Mouse (Mus musculus): ENCODE results near the gene Nmrk2. TPM values are rescaled to one million over a fixed set of nuclear protein-coding genes. Genes with fewer than 3 reads are reported as not detected.

The Nmrk2 gene
- polyA plus RNA-seq, 1 experiment from 2014 or later: not detected

Other genes starting within 250 kb of the Nmrk2 start
- 0.88 to 1.1 TPM (median 0.93 TPM) in 3 replicates for gene Gng7, start 187.1 kb downstream of the Nmrk2 start, polyA plus RNA-seq (2018)
- gene Diras1, start 176.4 kb downstream of the Nmrk2 start, polyA plus RNA-seq (2018): not detected in 3 replicates
- 6.1 to 14.7 TPM (median 14.6 TPM) in 3 replicates for gene Slc39a3, start 164.6 kb downstream of the Nmrk2 start, polyA plus RNA-seq (2018)
- gene Sgta, start 141.9 kb downstream of the Nmrk2 start, polyA plus RNA-seq (2018): 65.8 to 82.0 TPM (median 68.8 TPM) in 3 replicates
- gene Thop1, start 132.0 kb downstream of the Nmrk2 start, polyA plus RNA-seq (2018): 7.4 to 19.1 TPM (median 9.9 TPM) in 3 replicates
- gene Creb3l3, start 103.2 kb downstream of the Nmrk2 start, polyA plus RNA-seq (2018): 0.75 to 1.1 TPM (median 0.85 TPM) in 3 replicates
- 31.4 to 102 TPM (median 93.5 TPM) in 3 replicates for gene Map2k2, start 96.1 kb downstream of the Nmrk2 start, polyA plus RNA-seq (2018)
- 48.1 to 55.4 TPM (median 52.8 TPM) in 3 replicates for gene Zbtb7a, start 66.8 kb downstream of the Nmrk2 start, polyA plus RNA-seq (2018)
- gene Pias4, start 34.1 kb downstream of the Nmrk2 start, polyA plus RNA-seq (2018): 19.6 to 22.5 TPM (median 21.5 TPM) in 3 replicates
- 749 to 1,081 TPM (median 1,012 TPM) in 3 replicates for gene Eef2, start 25.4 kb downstream of the Nmrk2 start, polyA plus RNA-seq (2018)
- 41.2 to 57.0 TPM (median 43.5 TPM) in 3 replicates for gene Dapk3, start 19.0 kb downstream of the Nmrk2 start, polyA plus RNA-seq (2018)
- gene 4930442H23Rik, start 18.2 kb downstream of the Nmrk2 start, polyA plus RNA-seq (2018): not detected in 3 replicates
- gene Atcay, start 28.8 kb upstream of the Nmrk2 start, polyA plus RNA-seq (2018): not detected in 3 replicates
- gene Zfr2, start 31.1 kb upstream of the Nmrk2 start, polyA plus RNA-seq (2018): 0.26 to 0.61 TPM (median 0.53 TPM) in 3 replicates
- gene Matk, start 50.9 kb upstream of the Nmrk2 start, polyA plus RNA-seq (2018): 5.3 to 5.7 TPM (median 5.5 TPM) in 3 replicates
- gene Mrpl54, start 64.9 kb upstream of the Nmrk2 start, polyA plus RNA-seq (2018): 39.4 to 78.9 TPM (median 55.8 TPM) in 3 replicates
- gene Apba3, start 64.9 kb upstream of the Nmrk2 start, polyA plus RNA-seq (2018): 9.8 to 31.4 TPM (median 19.8 TPM) in 3 replicates
- gene Tjp3, start 89.5 kb upstream of the Nmrk2 start, polyA plus RNA-seq (2018): 1.7 to 4.2 TPM (median 3.3 TPM) in 3 replicates
- 63.2 to 85.8 TPM (median 77.1 TPM) in 3 replicates for gene Pip5k1c, start 90.9 kb upstream of the Nmrk2 start, polyA plus RNA-seq (2018)
- gene Cactin, start 119.1 kb upstream of the Nmrk2 start, polyA plus RNA-seq (2018): 14.4 to 21.3 TPM (median 15.1 TPM) in 3 replicates
- gene Tbxa2r, start 126.7 kb upstream of the Nmrk2 start, polyA plus RNA-seq (2018): not detected in 3 replicates
- gene Gipc3, start 141.2 kb upstream of the Nmrk2 start, polyA plus RNA-seq (2018): 0.07 TPM in 1 of 3 replicates, not detected in the others
- 33.1 to 54.6 TPM (median 42.5 TPM) in 3 replicates for gene Hmg20b, start 148.4 kb upstream of the Nmrk2 start, polyA plus RNA-seq (2018)
- gene Mfsd12, start 155.4 kb upstream of the Nmrk2 start, polyA plus RNA-seq (2018): 129 to 266 TPM (median 167 TPM) in 3 replicates
- gene 4930404N11Rik, start 163.8 kb upstream of the Nmrk2 start, polyA plus RNA-seq (2018): 1.5 to 9.8 TPM (median 2.5 TPM) in 3 replicates
- gene Fzr1, start 176.5 kb upstream of the Nmrk2 start, polyA plus RNA-seq (2018): 12.9 to 17.0 TPM (median 15.3 TPM) in 3 replicates
- 21.0 to 48.1 TPM (median 32.0 TPM) in 3 replicates for gene Dohh, start 182.4 kb upstream of the Nmrk2 start, polyA plus RNA-seq (2018)
- gene Gm48551, start 182.4 kb upstream of the Nmrk2 start, polyA plus RNA-seq (2018): 0.07 to 1.0 TPM (median 0.46 TPM) in 3 replicates
- 0.57 TPM in 1 of 3 replicates, not detected in the others for gene Gm48552, start 187.0 kb upstream of the Nmrk2 start, polyA plus RNA-seq (2018)
- gene Smim24, start 191.0 kb upstream of the Nmrk2 start, polyA plus RNA-seq (2018): 9.6 to 21.8 TPM (median 14.6 TPM) in 3 replicates

Data from macrophage (primary cell).